26 mouse cellular contexts compared by ENCODE assay signal in genomic region chr10:81598342-81598741, GRCm38 (mm10). TPM values are rescaled to one million over a fixed set of nuclear protein-coding genes. Genes with fewer than 3 reads are reported as not detected.
DNase-seq lines count a peak whose midpoint lies in the region; ATAC-seq and TF ChIP-seq lines count a peak whose summit lies in the region.
"Had no signal": no experiment of that assay in that cellular context is flagged by ENCODE, and none has a peak within 500 bp of the region (broad histone marks: within the 10 kb centered on the region; RNA-seq: fewer than 3 reads in every experiment).

No protein-coding gene starts in this region.

- peak overlapping the region; percentile 37; the same call in 1 of the 2 replicates for H3K27ac ChIP-seq in embryonic facial prominence, embryonic 12.5 days
- no peak overlapping the region for H3K27ac ChIP-seq in embryonic facial prominence, embryonic 10.5 days (replicated peaks)
- H3K27ac ChIP-seq in kidney, embryonic 15.5 days: peak overlapping the region; percentile 94; the same call in 1 of the 2 replicates
- H3K27ac ChIP-seq in stomach, embryonic 15.5 days: peak overlapping the region; percentile 12; the same call in 1 of the 2 replicates
- no peak overlapping the region for H3K27ac ChIP-seq in stomach, postnatal 0 days (replicated peaks)
- H3K27ac ChIP-seq: liver, embryonic 12.5 days; neural tube, embryonic 15.5 days had no signal

- TF ChIP-seq EP300 in stomach, postnatal 0 days (optimal IDR thresholded peaks at IDR 0.05): no peak

- no peak for DNase-seq in embryonic facial prominence, embryonic 10.5 days (ENCODE audit: low spot score)
- DNase-seq in kidney, adult 9 months: no peak
- no peak for DNase-seq in stomach, postnatal 0 days (ENCODE audit: low spot score)
- DNase-seq in spleen, postnatal 4 days (ENCODE audit: low spot score in 2 of 2): no peak
- DNase-seq: adrenal gland, adult 8-10 months; cerebellum, adult 2 months; gastrocnemius, postnatal 25 days; heart, adult 18-20 months; kidney, postnatal 14 days; lung, adult 2 months; lung, postnatal 14 days; retina, postnatal 1 day; right cerebral cortex, postnatal 25 days had no signal

- no peaks in the 10 kb centered on the region for H3K36me3 ChIP-seq in embryonic facial prominence, embryonic 12.5 days
- H3K36me3 ChIP-seq in embryonic facial prominence, embryonic 10.5 days (replicated peaks): no peaks in the 10 kb centered on the region
- H3K36me3 ChIP-seq in kidney, embryonic 15.5 days: no peaks in the 10 kb centered on the region
- no peaks in the 10 kb centered on the region for H3K36me3 ChIP-seq in stomach, embryonic 15.5 days
- no peaks in the 10 kb centered on the region for H3K36me3 ChIP-seq in stomach, postnatal 0 days (ENCODE audit: control insufficient read depth, insufficient read depth, low read length)
- H3K36me3 ChIP-seq: heart, embryonic 15.5 days; hindbrain, embryonic 12.5 days; limb, embryonic 13.5 days; liver, embryonic 12.5 days; midbrain, embryonic 10.5 days; midbrain, embryonic 15.5 days; neural tube, embryonic 15.5 days had no signal

- no peaks in the 10 kb centered on the region for H3K9me3 ChIP-seq in embryonic facial prominence, embryonic 12.5 days
- no peaks in the 10 kb centered on the region for H3K9me3 ChIP-seq in embryonic facial prominence, embryonic 10.5 days
- H3K9me3 ChIP-seq in kidney, embryonic 15.5 days (replicated peaks): no peaks in the 10 kb centered on the region
- no peaks in the 10 kb centered on the region for H3K9me3 ChIP-seq in stomach, embryonic 15.5 days
- no peaks in the 10 kb centered on the region for H3K9me3 ChIP-seq in stomach, postnatal 0 days (ENCODE audit: control insufficient read depth, low read length)
- H3K9me3 ChIP-seq: G1E; heart, embryonic 15.5 days; hindbrain, embryonic 12.5 days; limb, embryonic 13.5 days; liver, embryonic 12.5 days; midbrain, embryonic 10.5 days; midbrain, embryonic 15.5 days; neural tube, embryonic 15.5 days had no signal

- H3K4me2 ChIP-seq in embryonic facial prominence, embryonic 12.5 days (replicated peaks): no peak overlapping the region
- no peak overlapping the region for H3K4me2 ChIP-seq in kidney, embryonic 15.5 days
- no peak overlapping the region for H3K4me2 ChIP-seq in stomach, embryonic 15.5 days
- no peak overlapping the region for H3K4me2 ChIP-seq in stomach, postnatal 0 days (replicated peaks; ENCODE audit: low read depth)
- H3K4me2 ChIP-seq: heart, embryonic 15.5 days; hindbrain, embryonic 12.5 days; limb, embryonic 13.5 days; midbrain, embryonic 15.5 days; neural tube, embryonic 15.5 days had no signal

- peaks cover 61% of the 10 kb centered on the region for H3K4me1 ChIP-seq in embryonic facial prominence, embryonic 12.5 days
- peaks cover 80% of the 10 kb centered on the region for H3K4me1 ChIP-seq in embryonic facial prominence, embryonic 10.5 days
- H3K4me1 ChIP-seq in kidney, embryonic 15.5 days: peaks cover 86% of the 10 kb centered on the region
- H3K4me1 ChIP-seq in stomach, embryonic 15.5 days: peaks cover 51% of the 10 kb centered on the region
- peaks cover 9% of the 10 kb centered on the region for H3K4me1 ChIP-seq in stomach, postnatal 0 days (replicated peaks; ENCODE audit: control insufficient read depth, insufficient read depth)

- H3K9ac ChIP-seq in embryonic facial prominence, embryonic 12.5 days: no peak overlapping the region
- no peak overlapping the region for H3K9ac ChIP-seq in kidney, embryonic 15.5 days
- H3K9ac ChIP-seq in stomach, embryonic 15.5 days: no peak overlapping the region
- no peak overlapping the region for H3K9ac ChIP-seq in stomach, postnatal 0 days (ENCODE audit: low read length)
- H3K9ac ChIP-seq: heart, embryonic 15.5 days; limb, embryonic 13.5 days; liver, embryonic 12.5 days; midbrain, embryonic 15.5 days; neural tube, embryonic 15.5 days had no signal

- no peak for TF ChIP-seq CTCF in stomach, postnatal 0 days (IDR thresholded peaks at IDR 0.05; ENCODE audit: low read depth)

- ATAC-seq in embryonic facial prominence, embryonic 12.5 days (ENCODE audit: insufficient number of reproducible peaks, insufficient read depth, low FRiP score, low TSS enrichment): no peak
- no peak for ATAC-seq in kidney, embryonic 15.5 days (replicated peaks; ENCODE audit: low FRiP score)
- ATAC-seq in stomach, embryonic 15.5 days (ENCODE audit: insufficient read depth, low FRiP score, low read depth): no peak
- no peak for ATAC-seq in stomach, postnatal 0 days (ENCODE audit: low FRiP score, low TSS enrichment)
- ATAC-seq: forebrain, embryonic 14.5 days; intestine, embryonic 16.5 days; liver, embryonic 12.5 days; midbrain, embryonic 15.5 days had no signal

- WGBS in embryonic facial prominence, embryonic 12.5 days: 19% methylated on average over 3 of the region's 3 CpGs
- WGBS in embryonic facial prominence, embryonic 10.5 days: 29% methylated on average over 3 of the region's 3 CpGs
- 40% methylated on average over 3 of the region's 3 CpGs for WGBS in kidney, embryonic 15.5 days
- 36% methylated on average over 3 of the region's 3 CpGs for WGBS in stomach, embryonic 15.5 days
- WGBS in stomach, postnatal 0 days: 57% methylated on average over 3 of the region's 3 CpGs

- peaks cover 13% of the 10 kb centered on the region; the same call in 1 of the 2 replicates for H3K27me3 ChIP-seq in embryonic facial prominence, embryonic 12.5 days
- peaks cover 83% of the 10 kb centered on the region for H3K27me3 ChIP-seq in embryonic facial prominence, embryonic 10.5 days (replicated peaks; ENCODE audit: low read depth, poor library complexity, severe bottlenecking)
- peaks cover 21% of the 10 kb centered on the region; the same call in 1 of the 2 replicates for H3K27me3 ChIP-seq in kidney, embryonic 15.5 days
- H3K27me3 ChIP-seq in stomach, embryonic 15.5 days (replicated peaks): no peaks in the 10 kb centered on the region
- H3K27me3 ChIP-seq in stomach, postnatal 0 days (ENCODE audit: control insufficient read depth, insufficient read depth, low read length): no peaks in the 10 kb centered on the region

- H3K4me3 ChIP-seq in embryonic facial prominence, embryonic 12.5 days: no peak overlapping the region
- H3K4me3 ChIP-seq in embryonic facial prominence, embryonic 10.5 days: no peak overlapping the region
- H3K4me3 ChIP-seq in kidney, embryonic 15.5 days (replicated peaks): no peak overlapping the region
- H3K4me3 ChIP-seq in stomach, embryonic 15.5 days (replicated peaks): no peak overlapping the region
- H3K4me3 ChIP-seq in stomach, postnatal 0 days (ENCODE audit: low read depth, low read length): no peak overlapping the region
- H3K4me3 ChIP-seq: heart, embryonic 15.5 days; hindbrain, embryonic 12.5 days; limb, embryonic 13.5 days; liver, embryonic 12.5 days; midbrain, embryonic 10.5 days; midbrain, embryonic 15.5 days; neural tube, embryonic 15.5 days had no signal

RNA-seq across cellular contexts. Expression of gene Tle6, which starts 2.5 kb away (rescaled TPM):
- polyA plus RNA-seq in embryonic facial prominence, embryonic 12.5 days (2016; fragmentation: Nextera tagmentation; extraction: Ambion mirVana): 14.4 and 16.2 TPM in 2 replicates
- 7.1 and 8.2 TPM in 2 replicates for polyA plus RNA-seq in embryonic facial prominence, embryonic 10.5 days (2016; fragmentation: Nextera tagmentation; extraction: Ambion mirVana)
- 15.6 and 16.8 TPM in 2 replicates for polyA plus RNA-seq in kidney, embryonic 15.5 days (2015; fragmentation: Nextera tagmentation; extraction: Ambion mirVana)
- 31.2 and 42.1 TPM in 2 replicates for polyA plus RNA-seq in stomach, embryonic 15.5 days (2015; fragmentation: Nextera tagmentation; extraction: Ambion mirVana)
- polyA plus RNA-seq in stomach, postnatal 0 days (2015; fragmentation: Nextera tagmentation; extraction: Ambion mirVana): 7.6 and 8.9 TPM in 2 replicates

RNA-seq across cellular contexts. Expression of gene BC025920, which starts 7.7 kb away (rescaled TPM):
- 1.6 and 1.7 TPM in 2 replicates for polyA plus RNA-seq in embryonic facial prominence, embryonic 12.5 days (2016; fragmentation: Nextera tagmentation; extraction: Ambion mirVana)
- 1.5 and 2.1 TPM in 2 replicates for polyA plus RNA-seq in embryonic facial prominence, embryonic 10.5 days (2016; fragmentation: Nextera tagmentation; extraction: Ambion mirVana)
- 0.62 and 0.84 TPM in 2 replicates for polyA plus RNA-seq in kidney, embryonic 15.5 days (2015; fragmentation: Nextera tagmentation; extraction: Ambion mirVana)
- 0.55 and 0.71 TPM in 2 replicates for polyA plus RNA-seq in stomach, embryonic 15.5 days (2015; fragmentation: Nextera tagmentation; extraction: Ambion mirVana)
- polyA plus RNA-seq in stomach, postnatal 0 days (2015; fragmentation: Nextera tagmentation; extraction: Ambion mirVana): 0.24 and 0.35 TPM in 2 replicates

RNA-seq across cellular contexts. Expression of gene Tle2, which starts 24.0 kb away (rescaled TPM):
- 59.2 and 71.1 TPM in 2 replicates for polyA plus RNA-seq in embryonic facial prominence, embryonic 12.5 days (2016; fragmentation: Nextera tagmentation; extraction: Ambion mirVana)
- polyA plus RNA-seq in embryonic facial prominence, embryonic 10.5 days (2016; fragmentation: Nextera tagmentation; extraction: Ambion mirVana): 14.0 and 17.1 TPM in 2 replicates
- 39.3 and 45.6 TPM in 2 replicates for polyA plus RNA-seq in kidney, embryonic 15.5 days (2015; fragmentation: Nextera tagmentation; extraction: Ambion mirVana)
- polyA plus RNA-seq in stomach, embryonic 15.5 days (2015; fragmentation: Nextera tagmentation; extraction: Ambion mirVana): 28.8 and 35.6 TPM in 2 replicates
- 4.8 and 6.9 TPM in 2 replicates for polyA plus RNA-seq in stomach, postnatal 0 days (2015; fragmentation: Nextera tagmentation; extraction: Ambion mirVana)

RNA-seq across cellular contexts. Expression of gene Sirt6, which starts 29.3 kb away (rescaled TPM):
- 55.1 and 55.5 TPM in 2 replicates for polyA plus RNA-seq in embryonic facial prominence, embryonic 12.5 days (2016; fragmentation: Nextera tagmentation; extraction: Ambion mirVana)
- 55.1 and 59.2 TPM in 2 replicates for polyA plus RNA-seq in embryonic facial prominence, embryonic 10.5 days (2016; fragmentation: Nextera tagmentation; extraction: Ambion mirVana)
- 40.0 and 42.8 TPM in 2 replicates for polyA plus RNA-seq in kidney, embryonic 15.5 days (2015; fragmentation: Nextera tagmentation; extraction: Ambion mirVana)
- 32.9 and 33.3 TPM in 2 replicates for polyA plus RNA-seq in stomach, embryonic 15.5 days (2015; fragmentation: Nextera tagmentation; extraction: Ambion mirVana)
- 15.1 and 15.6 TPM in 2 replicates for polyA plus RNA-seq in stomach, postnatal 0 days (2015; fragmentation: Nextera tagmentation; extraction: Ambion mirVana)

RNA-seq across cellular contexts. Expression of gene Ankrd24, which starts 30.0 kb away (rescaled TPM):
- 12.2 and 13.5 TPM in 2 replicates for polyA plus RNA-seq in embryonic facial prominence, embryonic 12.5 days (2016; fragmentation: Nextera tagmentation; extraction: Ambion mirVana)
- polyA plus RNA-seq in embryonic facial prominence, embryonic 10.5 days (2016; fragmentation: Nextera tagmentation; extraction: Ambion mirVana): 5.3 and 7.3 TPM in 2 replicates
- polyA plus RNA-seq in kidney, embryonic 15.5 days (2015; fragmentation: Nextera tagmentation; extraction: Ambion mirVana): 15.2 and 17.3 TPM in 2 replicates
- polyA plus RNA-seq in stomach, embryonic 15.5 days (2015; fragmentation: Nextera tagmentation; extraction: Ambion mirVana): 10.9 and 12.6 TPM in 2 replicates
- 3.3 and 5.3 TPM in 2 replicates for polyA plus RNA-seq in stomach, postnatal 0 days (2015; fragmentation: Nextera tagmentation; extraction: Ambion mirVana)

Comparison
In these comparisons a context has a peak if more than half of its experiments do, and no peak if none do; other contexts are left out.
1. H3K27ac ChIP-seq: peak in embryonic facial prominence, embryonic 12.5 days (single experiment), kidney, embryonic 15.5 days (single experiment) and stomach, embryonic 15.5 days (single experiment); none in embryonic facial prominence, embryonic 10.5 days (single experiment) and stomach, postnatal 0 days (single experiment).